Mouse (Mus musculus) cerebellum, adult 9-10 months (tissue): ENCODE results near the gene Hist1h2ac.
"Not testable (repeated sequence)": the region's sequence is repeated elsewhere in the genome, so short reads cannot be mapped to it uniquely, and the experiment has no call there.

Experiments
- DNase-seq: peaks from one replicate; pipeline ENCODE4 v3.0.0; 2022

Hist1h2ac gene

GRCm38 (mm10) chr13:23683755-23684281 is at the start of gene Hist1h2ac, which contains the start of gene Hist1h2bc:
TSS of gene Hist1h2ac (minus strand) at chr13:23683948.
TSS of gene Hist1h2bc (plus strand) at chr13:23684199.
- DNase-seq, result peak; percentile 97

GRCm38 (mm10) chr13:23732156-23732804 is 48.5 kb upstream of the Hist1h2ac start:
- peak; percentile 61 for DNase-seq

- DNase-seq, result no peak
Measured at GRCm38 (mm10) chr13:23730479-23730878, 46.7 kb upstream of the Hist1h2ac start.

GRCm38 (mm10) chr13:23729706-23730105 is 46.0 kb upstream of the Hist1h2ac start:
- DNase-seq, result no peak

GRCm38 (mm10) chr13:23729192-23729525 is 45.4 kb upstream of the Hist1h2ac start:
- DNase-seq, result no peak

- no peak for DNase-seq
Measured at GRCm38 (mm10) chr13:23728472-23729191, 44.9 kb upstream of the Hist1h2ac start.

- DNase-seq, result no peak
Measured at GRCm38 (mm10) chr13:23725213-23725612, 41.5 kb upstream of the Hist1h2ac start.

GRCm38 (mm10) chr13:23724239-23724638 is 40.5 kb upstream of the Hist1h2ac start:
- no peak for DNase-seq

- DNase-seq, result not testable (repeated sequence)
Measured at GRCm38 (mm10) chr13:23717593-23718245, 34.0 kb upstream of the Hist1h2ac start.

- no peak for DNase-seq
Measured at GRCm38 (mm10) chr13:23717176-23717575, 33.4 kb upstream of the Hist1h2ac start.

GRCm38 (mm10) chr13:23716261-23717042 is 32.7 kb upstream of the Hist1h2ac start:
- DNase-seq, result no peak

GRCm38 (mm10) chr13:23710374-23711089 is 26.8 kb upstream of the Hist1h2ac start, which contains the start of gene Hfe:
TSS of gene Hfe (minus strand) at chr13:23710854.
- DNase-seq, result no peak

GRCm38 (mm10) chr13:23709714-23710373 is 26.1 kb upstream of the Hist1h2ac start:
- no peak for DNase-seq

GRCm38 (mm10) chr13:23708654-23709053 is 24.9 kb upstream of the Hist1h2ac start:
- DNase-seq, result no peak

- DNase-seq, result no peak
Measured at GRCm38 (mm10) chr13:23708041-23708440, 24.3 kb upstream of the Hist1h2ac start.

- no peak for DNase-seq
Measured at GRCm38 (mm10) chr13:23706771-23707170, 23.0 kb upstream of the Hist1h2ac start.

GRCm38 (mm10) chr13:23705751-23706356 is 22.1 kb upstream of the Hist1h2ac start:
- no peak for DNase-seq

GRCm38 (mm10) chr13:23702801-23703200 is 19.1 kb upstream of the Hist1h2ac start:
- not testable (repeated sequence) for DNase-seq

- DNase-seq, result no peak
Measured at GRCm38 (mm10) chr13:23702220-23702619, 18.5 kb upstream of the Hist1h2ac start.

GRCm38 (mm10) chr13:23700786-23701520 is 17.2 kb upstream of the Hist1h2ac start:
- peak; percentile 80 for DNase-seq
